Mouse (Mus musculus) limb, embryonic 14.5 days (tissue): ENCODE data around the gene Krtap28-13. TPM values are rescaled to one million over a fixed set of nuclear protein-coding genes. Genes with fewer than 3 reads are reported as not detected.

Experiments
- ATAC-seq: fragments of 200-750 bp; cut with Nextera tagmentation; 2 replicates; pipeline ENCODE4 v1.8.0; 2017; ENCODE audit warnings: low read depth, moderate number of reproducible peaks, moderate TSS enrichment; ENCODE audit not compliant: low FRiP score
- DNase-seq: peaks from one replicate; pipeline ENCODE4 v3.0.0-alpha.2; 2015; ENCODE audit warnings: low spot score
- H3K27ac ChIP-seq: fragments of 300-500 bp; sonication (generic); replicated peaks from 2 replicates; pipeline ENCODE4 v1.5.1; 2014; ENCODE audit warnings: low read depth, mild to moderate bottlenecking, low read length, moderate library complexity, mixed read lengths
- H3K27me3 ChIP-seq: fragments of 300-500 bp; sonication (generic); 2 replicates; pipeline ENCODE4 v1.6.1; 2014; ENCODE audit warnings: low read length, mixed read lengths; ENCODE audit not compliant: control insufficient read depth, insufficient read depth
- H3K36me3 ChIP-seq: fragments of 300-500 bp; sonication (generic); 2 replicates; pipeline ENCODE4 v1.6.1; 2014; ENCODE audit warnings: mild to moderate bottlenecking, low read length, moderate library complexity, mixed read lengths; ENCODE audit not compliant: control insufficient read depth, insufficient read depth
- H3K4me1 ChIP-seq: fragments of 300-500 bp; sonication (generic); 2 replicates; pipeline ENCODE4 v1.6.1; 2014; ENCODE audit warnings: antibody characterized with exemption, low read length, mixed read lengths; ENCODE audit not compliant: control insufficient read depth, insufficient read depth
- H3K4me2 ChIP-seq: fragments of 300-500 bp; sonication (generic); replicated peaks from 2 replicates; pipeline ENCODE4 v1.6.1; 2014; ENCODE audit warnings: low read depth, mild to moderate bottlenecking, low read length, moderate library complexity; ENCODE audit not compliant: severe bottlenecking
- H3K4me3 ChIP-seq: fragments of 300-500 bp; sonication (generic); replicated peaks from 2 replicates; pipeline ENCODE4 v1.5.1; 2014; ENCODE audit warnings: low read length
- H3K9ac ChIP-seq: fragments of 300-500 bp; sonication (generic); 2 replicates; pipeline ENCODE4 v1.6.1; 2014; ENCODE audit warnings: mild to moderate bottlenecking, low read depth, low read length, moderate library complexity; ENCODE audit not compliant: severe bottlenecking
- H3K9me3 ChIP-seq: fragments of 300-500 bp; sonication (generic); 2 replicates; pipeline ENCODE4 v1.6.1; 2016; ENCODE audit warnings: low read length; ENCODE audit not compliant: control insufficient read depth
- POLR2A ChIP-seq: fragments of 200-500 bp; IDR thresholded peaks from 2 replicates; pipeline ENCODE4 v1.8.0; 2012; ENCODE audit warnings: inconsistent platforms, mild to moderate bottlenecking, moderate library complexity, borderline replicate concordance; ENCODE audit not compliant: insufficient read depth, insufficient read length; ENCODE audit errors: extremely low read depth
- WGBS: fragments of 180-500 bp; shearing (Covaris S2); extraction: QIAGEN DNeasy Blood & Tissue Kit; methylation state at CpG from one replicate; pipeline ENCODE4 v1.1.7; 2014; 5-methylcytosine and 5-hydroxymethylcytosine counted together
- polyA plus RNA-seq, 2 experiments: library from polyadenylated mRNA; depleted of rRNA in 1 of 2; stranded (reverse) in 1 of 2; unstranded in 1 of 2; fragments of >200 nt; fragmentation: Nextera tagmentation in 1 of 2; extraction: Ambion mirVana in 1 of 2; gene quantifications; 2 replicates each; pipeline versions ENCODE4 v1.2.1 to v1.2.3; 2012 to 2014

Gene Krtap28-13
- polyA plus RNA-seq, 2 experiments, result 0.13 TPM; not detected in 1

GRCm38 (mm10) chr1:83042380-83042779, 18.4 kb upstream of the Krtap28-13 start, which contains the start of gene Krtap28-10:
TSS of gene Krtap28-10 (minus strand) at chr1:83042480.
- Histone ChIP-seq H3K36me3 (no peaks in the 10 kb centered on the region), H3K4me3 (no peak within 1 kb of the TSS), H3K27me3 (no peaks in the 10 kb centered on the region), H3K27ac (no peak within 1 kb of the TSS), H3K9me3 (no peaks in the 10 kb centered on the region), H3K4me1 (no peaks in the 10 kb centered on the region; the same call in 1 of the 2 replicates), H3K9ac (no peak within 1 kb of the TSS), H3K4me2 (no peak within 1 kb of the TSS)
- no peak for TF ChIP-seq POLR2A
- 96% methylated on average over 2 of the region's 2 CpGs for WGBS
- ATAC-seq, result no peak
- DNase-seq, result no peak

DNA sequence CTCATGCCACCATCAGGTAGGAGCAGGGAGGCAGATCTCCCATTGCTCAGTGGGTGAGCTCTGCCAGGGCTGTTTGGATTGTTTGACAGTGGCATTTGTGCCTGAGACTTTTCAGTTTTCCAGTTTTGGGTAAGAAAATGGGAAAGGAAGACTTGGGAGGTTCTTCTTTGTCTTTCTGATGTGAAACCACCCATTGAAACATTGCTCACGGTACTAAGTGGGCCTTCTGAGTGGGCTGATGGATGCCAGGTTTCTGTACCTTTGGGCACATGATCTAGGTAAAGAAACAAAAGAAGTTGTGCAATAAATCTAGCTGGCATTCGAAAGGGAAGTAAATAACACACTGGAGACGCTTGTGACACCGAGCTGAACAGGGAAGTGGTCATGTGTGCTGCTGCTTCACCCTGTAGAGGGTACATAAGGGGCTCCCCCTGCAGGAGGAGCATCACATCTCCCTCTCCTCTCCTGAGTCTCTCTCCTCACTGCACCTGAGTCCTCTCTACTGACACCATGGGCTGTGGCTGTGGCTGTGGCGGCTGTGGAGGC, 15.8 kb upstream of the Krtap28-13 start, which contains the start of gene Gm47969:
Gene Gm47969, plus strand, starts transcription at position 51 of the 546 bp plus-strand sequence.
- 78% methylated on average over 5 of the region's 5 CpGs for WGBS

GRCm38 (mm10) chr1:83058481-83058880, 2.2 kb upstream of the Krtap28-13 start:
- no peak for TF ChIP-seq POLR2A
- H3K4me2 ChIP-seq, result no peak overlapping the region
- H3K27me3 ChIP-seq, result no peaks in the 10 kb centered on the region
- no peak overlapping the region for H3K4me3 ChIP-seq
- no peaks in the 10 kb centered on the region for H3K9me3 ChIP-seq
- ATAC-seq (no peak), DNase-seq (no peak)
- no peak overlapping the region for H3K9ac ChIP-seq
- 56% methylated on average over 1 of the region's 1 CpGs for WGBS
- no peak overlapping the region for H3K27ac ChIP-seq
- H3K36me3 ChIP-seq, result no peaks in the 10 kb centered on the region
- H3K4me1 ChIP-seq, result no peaks in the 10 kb centered on the region

More for the DNA sequence above, 15.8 kb upstream of the Krtap28-13 start, which contains the start of gene Gm47969:
- no peak for DNase-seq
- Histone ChIP-seq H3K27me3 (no peaks in the 10 kb centered on the region), H3K4me2 (no peak within 1 kb of the TSS), H3K4me1 (no peaks in the 10 kb centered on the region), H3K4me3 (no peak within 1 kb of the TSS), H3K9ac (no peak within 1 kb of the TSS), H3K36me3 (no peaks in the 10 kb centered on the region), H3K27ac (no peak within 1 kb of the TSS), H3K9me3 (no peaks in the 10 kb centered on the region)
- TF ChIP-seq POLR2A, result no peak
- ATAC-seq, result no peak

GRCm38 (mm10) chr1:83059278-83059677, 1.5 kb upstream of the Krtap28-13 start, which contains the start of gene A030005K14Rik:
TSS of gene A030005K14Rik (minus strand) at chr1:83059378.
- Histone ChIP-seq H3K4me1 (no peaks in the 10 kb centered on the region), H3K27ac (no peak within 1 kb of the TSS), H3K4me3 (no peak within 1 kb of the TSS), H3K36me3 (no peaks in the 10 kb centered on the region), H3K27me3 (no peaks in the 10 kb centered on the region), H3K4me2 (no peak within 1 kb of the TSS), H3K9me3 (no peaks in the 10 kb centered on the region), H3K9ac (no peak within 1 kb of the TSS)
- ATAC-seq, result no peak
- WGBS, result 86% methylated on average over 9 of the region's 9 CpGs
- no peak for DNase-seq
- TF ChIP-seq POLR2A, result no peak

GRCm38 (mm10) chr1:83064851-83065250, 4.1 kb downstream of the Krtap28-13 start:
- Histone ChIP-seq H3K27me3 (no peaks in the 10 kb centered on the region), H3K9me3 (no peaks in the 10 kb centered on the region), H3K4me1 (no peaks in the 10 kb centered on the region), H3K27ac (no peak overlapping the region), H3K9ac (no peak overlapping the region), H3K4me3 (no peak overlapping the region), H3K36me3 (no peaks in the 10 kb centered on the region), H3K4me2 (no peak overlapping the region)
- TF ChIP-seq POLR2A, result no peak
- 28% methylated on average over 3 of the region's 3 CpGs for WGBS
- DNase-seq (peak; percentile 60), ATAC-seq (no peak)
